Mouse (Mus musculus) liver, postnatal 0 days (tissue): ENCODE data around the gene Lypd5.

ENCODE experiments used
- CTCF ChIP-seq: sonication (generic); IDR thresholded peaks from 2 replicates; pipeline ENCODE4 v1.5.1; 2016; ENCODE audit warnings: antibody characterized with exemption, low read depth
- EP300 ChIP-seq: IDR thresholded peaks from 2 replicates; pipeline ENCODE4 v1.6.1; 2016; ENCODE audit warnings: antibody characterized with exemption, low read depth, mild to moderate bottlenecking

GRCm38 (mm10) chr7:24394475-24395161 is 45.6 kb downstream of the Lypd5 start:
- peak; percentile 78 for TF ChIP-seq EP300
- no peak for TF ChIP-seq CTCF
